Mouse (Mus musculus): ENCODE results near the gene Slc6a2. TPM values are rescaled to one million over a fixed set of nuclear protein-coding genes. Genes with fewer than 3 reads are reported as not detected.
A peak's percentile ranks its signal among the peaks of the same experiment; 100 is the strongest.

The Slc6a2 gene
- 0.25 and 0.72 TPM in 2 replicates for polyA plus RNA-seq (2015; fragmentation: Nextera tagmentation; extraction: Ambion mirVana)

DNA sequence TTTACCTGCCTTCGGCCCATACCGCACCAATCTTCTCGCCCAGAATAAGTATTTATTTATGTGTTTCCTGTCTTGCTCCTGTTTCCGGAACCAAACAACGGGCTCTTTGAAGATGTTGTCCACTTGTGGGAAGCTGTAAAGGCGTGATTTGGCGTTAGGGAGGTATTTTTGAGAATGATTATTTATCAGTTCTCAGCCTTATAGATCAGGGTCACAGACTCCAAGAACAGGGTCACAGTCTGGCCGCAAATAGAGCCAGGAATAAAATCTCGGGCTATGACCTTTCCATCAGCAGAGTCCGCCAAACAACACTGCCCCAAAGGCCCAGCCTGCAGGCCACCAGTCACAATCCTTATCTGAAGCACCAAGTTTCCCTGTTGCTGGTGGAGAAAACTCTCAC is at the start of gene Slc6a2:
TSS of gene Slc6a2 (plus strand) at position 301 of the 400 bp plus-strand sequence.
- no peak within 1 kb of the TSS for H3K27ac ChIP-seq
- H3K9me3 ChIP-seq = no peaks in the 10 kb centered on the region
- 64% methylated on average over 10 of the region's 10 CpGs for WGBS
- peak within 1 kb of the TSS; percentile 36 for H3K9ac ChIP-seq
- peaks cover 64% of the 10 kb centered on the region for H3K27me3 ChIP-seq
- no peaks in the 10 kb centered on the region for H3K36me3 ChIP-seq
- H3K4me2 ChIP-seq = peak within 1 kb of the TSS; percentile 87
- H3K4me3 ChIP-seq = peak within 1 kb of the TSS; percentile 39
- peaks cover 13% of the 10 kb centered on the region for H3K4me1 ChIP-seq
- ATAC-seq (ENCODE audit: borderline replicate concordance, extremely low read depth, low FRiP score, low TSS enrichment) = no peak

DNA sequence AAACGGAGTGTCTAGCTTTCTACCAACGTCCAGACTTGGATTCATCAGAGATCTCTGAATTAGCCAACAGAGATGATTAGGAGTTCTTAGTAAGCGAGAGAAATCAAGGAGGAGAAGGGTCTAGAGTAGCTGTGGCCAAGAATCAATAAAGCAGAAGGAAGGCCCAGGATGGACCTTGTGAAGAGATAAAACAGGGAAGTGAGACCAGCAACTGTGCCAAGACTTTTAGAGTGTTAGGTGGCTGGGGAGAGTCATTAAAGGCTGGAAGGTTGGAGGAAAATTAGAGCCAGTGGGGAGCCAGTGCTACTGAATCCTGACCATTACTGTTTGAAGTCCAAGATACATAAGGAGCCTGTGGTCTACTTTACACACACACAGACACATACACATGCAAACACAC is 48.4 kb upstream of the Slc6a2 start:
- no peak overlapping the region for H3K9ac ChIP-seq
- H3K4me1 ChIP-seq = no peaks in the 10 kb centered on the region
- 86% methylated on average over 3 of the region's 3 CpGs for WGBS
- no peak overlapping the region for H3K4me2 ChIP-seq
- no peaks in the 10 kb centered on the region for H3K36me3 ChIP-seq
- no peaks in the 10 kb centered on the region for H3K27me3 ChIP-seq
- ATAC-seq (ENCODE audit: borderline replicate concordance, extremely low read depth, low FRiP score, low TSS enrichment) = no peak
- H3K27ac ChIP-seq = no peak overlapping the region
- H3K9me3 ChIP-seq = no peaks in the 10 kb centered on the region
- no peak overlapping the region for H3K4me3 ChIP-seq

DNA sequence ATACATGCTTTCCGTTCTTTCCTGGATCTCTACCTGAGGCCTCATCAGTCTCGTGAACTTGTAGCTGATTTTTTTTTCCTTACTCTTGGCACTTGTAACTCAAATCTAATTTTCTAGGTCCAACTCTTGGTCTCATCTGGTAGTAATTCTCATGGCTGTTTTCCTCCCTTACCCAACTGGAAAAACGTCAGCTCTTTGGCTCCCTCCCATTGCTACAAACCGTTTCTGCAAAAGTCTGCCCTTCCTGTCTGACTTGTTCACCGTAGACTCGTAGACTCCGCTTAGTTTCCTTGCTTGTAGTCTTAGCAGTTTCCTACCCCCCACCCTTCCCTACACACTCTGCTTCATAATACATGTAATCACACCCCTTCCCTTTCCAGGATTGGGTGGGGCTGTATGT is 46.5 kb upstream of the Slc6a2 start:
- H3K36me3 ChIP-seq = no peaks in the 10 kb centered on the region
- H3K4me2 ChIP-seq = no peak overlapping the region
- no peak overlapping the region for H3K27ac ChIP-seq
- no peaks in the 10 kb centered on the region for H3K27me3 ChIP-seq
- H3K4me3 ChIP-seq = no peak overlapping the region
- WGBS = 72% methylated on average over 7 of the region's 7 CpGs
- H3K9ac ChIP-seq = no peak overlapping the region
- no peaks in the 10 kb centered on the region for H3K9me3 ChIP-seq
- ATAC-seq (ENCODE audit: borderline replicate concordance, extremely low read depth, low FRiP score, low TSS enrichment) = no peak
- H3K4me1 ChIP-seq = no peaks in the 10 kb centered on the region

DNA sequence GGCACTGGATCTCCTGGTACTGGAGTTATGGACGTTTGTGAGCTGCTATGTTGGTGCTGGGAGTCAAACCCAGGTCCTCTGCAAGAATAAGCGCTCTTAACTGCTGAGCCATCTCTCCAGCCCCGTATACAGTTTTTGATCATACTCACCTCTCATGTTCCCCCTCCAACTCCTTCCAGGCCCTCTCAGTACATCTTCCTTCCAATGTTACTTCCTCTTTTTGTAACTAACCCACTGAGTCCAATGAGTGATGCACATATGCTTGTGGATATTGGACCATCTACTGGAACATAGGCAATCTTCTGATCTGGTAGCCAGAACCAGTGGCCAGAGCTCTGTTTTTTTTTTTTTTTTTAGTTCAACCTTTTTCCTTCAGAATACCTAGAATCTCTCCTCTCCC is 43.8 kb upstream of the Slc6a2 start:
- Histone ChIP-seq H3K27me3 (no peaks in the 10 kb centered on the region), H3K4me1 (no peaks in the 10 kb centered on the region), H3K9me3 (no peaks in the 10 kb centered on the region), H3K4me2 (no peak overlapping the region), H3K27ac (no peak overlapping the region), H3K9ac (no peak overlapping the region), H3K4me3 (no peak overlapping the region), H3K36me3 (no peaks in the 10 kb centered on the region)
- 71% methylated on average over 3 of the region's 3 CpGs for WGBS
- no peak for ATAC-seq (ENCODE audit: borderline replicate concordance, extremely low read depth, low FRiP score, low TSS enrichment)

DNA sequence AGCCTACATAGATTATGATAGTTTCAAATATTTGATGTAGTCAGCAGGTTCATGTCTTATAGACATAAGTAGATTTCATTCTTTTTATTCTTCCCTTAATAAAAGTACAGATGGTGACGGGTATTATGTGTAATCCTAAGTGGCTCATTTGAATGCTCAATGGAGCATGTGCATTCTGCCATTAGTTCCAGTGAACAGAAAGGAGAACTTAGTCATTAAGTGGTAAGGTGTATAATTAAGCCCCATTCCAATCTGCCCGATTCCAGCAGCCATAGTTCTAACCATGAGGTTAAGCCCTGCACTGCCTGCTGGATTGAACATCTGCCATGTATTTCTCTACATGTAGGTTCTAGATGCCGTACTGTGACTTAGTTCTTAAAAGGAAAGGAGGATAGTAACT is 38.1 kb upstream of the Slc6a2 start:
- WGBS = 88% methylated on average over 3 of the region's 3 CpGs
- Histone ChIP-seq H3K9ac (no peak overlapping the region), H3K27me3 (no peaks in the 10 kb centered on the region), H3K4me3 (no peak overlapping the region), H3K4me1 (no peaks in the 10 kb centered on the region), H3K4me2 (no peak overlapping the region), H3K27ac (no peak overlapping the region), H3K36me3 (no peaks in the 10 kb centered on the region), H3K9me3 (no peaks in the 10 kb centered on the region)
- no peak for ATAC-seq (ENCODE audit: borderline replicate concordance, extremely low read depth, low FRiP score, low TSS enrichment)

DNA sequence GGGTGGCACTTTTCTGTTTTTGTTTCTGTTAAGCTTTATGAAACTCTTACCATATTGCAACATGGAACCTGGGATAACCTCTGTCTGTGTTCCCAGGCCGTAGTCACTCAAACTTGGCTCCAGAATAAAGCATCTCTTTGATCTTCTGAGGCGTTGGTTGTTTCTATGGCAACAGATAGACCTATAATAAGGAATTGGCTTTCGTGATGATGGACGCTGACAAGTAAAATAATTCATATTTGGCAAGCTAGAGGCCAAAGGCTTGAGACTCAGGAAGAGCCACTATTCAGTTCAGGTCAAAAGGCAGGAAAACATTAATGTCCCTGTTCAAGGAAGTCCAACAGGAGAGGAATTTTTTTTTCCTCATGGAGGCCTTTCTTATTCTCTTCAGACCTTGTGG is 30.9 kb upstream of the Slc6a2 start:
- no peaks in the 10 kb centered on the region for H3K27me3 ChIP-seq
- no peak overlapping the region for H3K4me3 ChIP-seq
- 51% methylated on average over 4 of the region's 4 CpGs for WGBS
- ATAC-seq (ENCODE audit: borderline replicate concordance, extremely low read depth, low FRiP score, low TSS enrichment) = no peak
- no peaks in the 10 kb centered on the region for H3K36me3 ChIP-seq
- no peak overlapping the region for H3K9ac ChIP-seq
- no peaks in the 10 kb centered on the region for H3K4me1 ChIP-seq
- no peak overlapping the region for H3K27ac ChIP-seq
- H3K4me2 ChIP-seq = no peak overlapping the region
- H3K9me3 ChIP-seq = no peaks in the 10 kb centered on the region

DNA sequence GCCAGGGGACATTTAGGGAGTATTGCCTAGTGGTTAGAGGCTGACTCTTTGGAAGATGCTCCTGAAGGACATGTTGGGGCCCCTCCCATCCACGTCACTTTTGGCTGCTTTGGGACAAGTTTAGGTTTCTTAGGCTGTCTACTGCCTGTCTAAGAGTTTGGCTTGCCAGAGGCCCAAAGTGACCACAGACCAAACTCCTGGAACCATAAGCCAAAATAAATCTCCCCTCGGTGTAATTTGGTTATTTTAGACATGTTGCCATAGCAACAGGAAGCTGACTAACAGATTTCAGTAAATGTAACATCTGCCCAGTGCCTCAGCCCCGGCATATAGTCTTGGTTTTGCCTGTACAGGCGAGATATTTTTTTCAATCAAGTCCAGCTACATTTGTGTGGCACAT is 21.8 kb upstream of the Slc6a2 start:
- Histone ChIP-seq H3K4me3 (no peak overlapping the region), H3K9me3 (no peaks in the 10 kb centered on the region), H3K27ac (no peak overlapping the region), H3K4me2 (no peak overlapping the region), H3K36me3 (no peaks in the 10 kb centered on the region), H3K4me1 (0 out of 2 replicates have a peak, but pooled peaks cover under 1% of the 10 kb centered on the region), H3K27me3 (no peaks in the 10 kb centered on the region), H3K9ac (no peak overlapping the region)
- WGBS = 69% methylated on average over 4 of the region's 4 CpGs
- ATAC-seq (ENCODE audit: borderline replicate concordance, extremely low read depth, low FRiP score, low TSS enrichment) = no peak

DNA sequence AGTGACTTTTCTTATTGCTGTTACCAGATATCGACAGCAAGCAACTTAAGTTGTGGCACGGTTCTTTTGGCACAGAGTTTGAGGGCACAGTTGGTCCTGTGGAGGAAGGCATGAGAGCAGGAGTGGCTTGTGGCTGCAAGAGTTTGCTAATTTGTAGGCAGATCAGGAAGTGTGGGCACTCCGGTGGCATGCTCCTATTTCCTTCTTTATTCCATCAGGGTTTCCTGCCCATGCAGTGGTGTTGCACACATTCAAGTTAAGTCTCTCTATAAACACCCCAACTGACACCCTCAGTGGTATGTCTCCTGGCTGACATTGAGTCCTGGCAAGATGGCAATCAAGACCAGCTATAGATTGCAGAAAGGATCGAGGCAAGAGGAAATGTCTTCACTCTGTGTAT is 10.8 kb upstream of the Slc6a2 start:
- no peak for ATAC-seq (ENCODE audit: borderline replicate concordance, extremely low read depth, low FRiP score, low TSS enrichment)
- Histone ChIP-seq H3K27me3 (no peaks in the 10 kb centered on the region), H3K9me3 (no peaks in the 10 kb centered on the region), H3K9ac (no peak overlapping the region), H3K4me3 (no peak overlapping the region), H3K4me1 (peaks cover 11% of the 10 kb centered on the region; the same call in 1 of the 2 replicates), H3K27ac (no peak overlapping the region), H3K4me2 (no peak overlapping the region), H3K36me3 (no peaks in the 10 kb centered on the region)
- WGBS = 81% methylated on average over 4 of the region's 4 CpGs

DNA sequence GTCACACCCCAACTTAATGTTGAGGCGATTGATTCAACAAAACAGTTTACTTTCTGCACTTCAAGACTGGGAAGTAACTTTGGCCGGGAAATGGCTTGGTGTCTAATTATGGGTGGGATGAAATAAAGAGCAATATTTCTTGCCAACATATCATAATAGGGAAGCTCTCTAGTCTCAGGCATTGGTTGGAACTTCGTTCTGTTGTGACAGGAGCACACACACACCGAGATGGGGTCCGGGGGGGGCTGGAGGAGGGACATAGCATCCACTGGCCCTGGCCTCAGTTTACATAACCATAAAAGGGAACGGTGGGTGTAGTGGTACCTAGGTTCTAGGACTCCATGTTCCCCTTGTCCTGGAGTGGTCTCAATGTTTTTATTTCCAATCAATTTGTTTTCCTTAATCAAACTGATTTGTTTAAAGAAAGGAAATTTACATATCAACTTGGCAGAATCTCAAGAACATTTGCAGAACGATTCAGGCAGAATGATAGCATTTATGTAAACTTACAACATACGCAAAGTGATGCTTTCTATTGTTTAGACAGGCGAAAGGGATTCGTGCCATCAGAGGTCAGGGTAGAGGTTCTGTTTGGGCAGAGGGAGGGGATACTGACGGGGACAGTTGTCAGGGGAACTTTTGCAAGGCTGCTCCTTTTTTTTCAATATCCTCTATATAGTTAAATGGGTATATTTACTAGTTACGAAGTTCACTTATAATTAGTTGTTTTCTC is 9.1 kb upstream of the Slc6a2 start:
- WGBS = 28% methylated on average over 12 of the region's 12 CpGs
- Histone ChIP-seq H3K4me2 (no peak overlapping the region), H3K4me1 (peaks cover 11% of the 10 kb centered on the region; the same call in 1 of the 2 replicates), H3K27ac (peak overlapping the region; percentile 42; the same call in 1 of the 2 replicates), H3K4me3 (no peak overlapping the region), H3K27me3 (no peaks in the 10 kb centered on the region), H3K9me3 (no peaks in the 10 kb centered on the region), H3K9ac (no peak overlapping the region), H3K36me3 (no peaks in the 10 kb centered on the region)
- ATAC-seq (ENCODE audit: borderline replicate concordance, extremely low read depth, low FRiP score, low TSS enrichment) = peak; percentile 75; the same call in 1 of the 2 replicates

DNA sequence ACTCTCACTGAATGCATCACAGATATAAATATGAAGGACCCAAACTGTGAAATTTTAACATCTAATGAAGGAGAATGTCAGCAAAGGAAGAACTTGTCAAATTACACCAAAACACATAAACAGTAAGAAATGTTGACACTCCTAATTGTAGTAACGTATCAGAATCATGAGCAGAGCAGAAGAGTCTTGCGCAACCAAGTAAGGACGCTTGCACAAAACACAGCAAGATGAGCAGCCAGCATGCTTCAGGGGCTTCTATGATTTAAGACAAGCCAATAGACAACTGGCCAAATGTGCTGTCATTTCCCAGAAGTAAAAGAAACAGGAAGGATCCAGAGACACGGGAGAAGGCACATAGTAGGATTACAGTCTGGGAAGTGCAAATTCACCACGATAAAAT is 5.8 kb upstream of the Slc6a2 start:
- Histone ChIP-seq H3K36me3 (no peaks in the 10 kb centered on the region), H3K27ac (no peak overlapping the region), H3K27me3 (peaks cover 9% of the 10 kb centered on the region; the same call in 1 of the 2 replicates), H3K4me1 (peaks cover 11% of the 10 kb centered on the region; the same call in 1 of the 2 replicates), H3K9me3 (no peaks in the 10 kb centered on the region), H3K4me2 (no peak overlapping the region), H3K4me3 (no peak overlapping the region), H3K9ac (no peak overlapping the region)
- 51% methylated on average over 5 of the region's 5 CpGs for WGBS
- ATAC-seq (ENCODE audit: borderline replicate concordance, extremely low read depth, low FRiP score, low TSS enrichment) = no peak

DNA sequence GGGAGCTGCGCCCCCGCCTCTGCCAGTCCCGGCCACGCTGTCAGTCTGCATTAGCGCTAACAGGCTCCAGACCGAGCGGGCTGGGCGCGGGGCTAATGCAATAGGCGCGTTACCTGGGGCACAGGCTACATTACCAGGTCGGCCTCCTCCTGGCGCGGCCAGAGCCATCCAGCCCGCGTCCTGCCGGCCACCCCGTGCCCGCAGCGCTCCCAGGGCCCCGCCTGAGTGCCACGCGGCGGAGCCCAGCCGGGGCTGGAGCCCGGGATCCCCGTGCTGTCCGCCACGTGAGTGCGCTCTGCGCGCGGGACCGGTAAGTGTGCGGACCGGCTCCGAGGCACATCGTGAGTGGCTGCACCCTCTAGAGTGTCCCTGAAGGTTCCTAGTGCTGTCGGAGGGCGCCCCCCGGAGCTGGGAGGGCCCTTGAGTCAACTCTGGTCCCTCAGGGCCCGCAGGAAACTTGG is 602 bp downstream of the Slc6a2 start:
- Histone ChIP-seq H3K27me3 (peaks cover 66% of the 10 kb centered on the region), H3K4me2 (peak overlapping the region; percentile 87), H3K9me3 (no peaks in the 10 kb centered on the region), H3K9ac (peak overlapping the region; percentile 36), H3K4me3 (peak overlapping the region; percentile 39), H3K4me1 (peaks cover 13% of the 10 kb centered on the region), H3K36me3 (no peaks in the 10 kb centered on the region), H3K27ac (no peak overlapping the region)
- 2% methylated on average over 42 of the region's 42 CpGs for WGBS
- peak; percentile 63 for ATAC-seq (ENCODE audit: borderline replicate concordance, extremely low read depth, low FRiP score, low TSS enrichment)

DNA sequence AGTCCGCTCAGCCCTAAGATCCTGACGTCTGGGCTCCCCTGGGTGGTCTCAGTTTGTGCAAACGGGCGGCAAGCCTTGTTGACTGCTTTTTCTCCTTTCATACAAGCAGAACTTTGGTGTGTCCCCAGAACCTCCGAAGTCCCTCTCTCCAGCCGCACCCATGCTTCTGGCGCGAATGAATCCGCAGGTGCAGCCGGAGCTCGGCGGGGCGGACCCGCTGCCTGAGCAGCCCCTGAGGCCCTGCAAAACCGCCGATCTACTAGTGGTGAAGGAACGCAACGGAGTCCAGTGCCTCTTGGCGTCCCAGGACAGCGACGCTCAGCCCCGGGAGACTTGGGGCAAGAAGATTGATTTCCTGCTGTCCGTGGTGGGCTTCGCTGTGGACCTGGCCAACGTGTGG is 1.2 kb downstream of the Slc6a2 start:
- WGBS = under 1% methylated on average over 25 of the region's 25 CpGs
- ATAC-seq (ENCODE audit: borderline replicate concordance, extremely low read depth, low FRiP score, low TSS enrichment) = no peak
- H3K27ac ChIP-seq = no peak overlapping the region
- H3K27me3 ChIP-seq = peaks cover 66% of the 10 kb centered on the region
- H3K4me2 ChIP-seq = peak overlapping the region; percentile 87
- peak overlapping the region; percentile 39 for H3K4me3 ChIP-seq
- H3K36me3 ChIP-seq = no peaks in the 10 kb centered on the region
- no peaks in the 10 kb centered on the region for H3K9me3 ChIP-seq
- H3K4me1 ChIP-seq = peaks cover 13% of the 10 kb centered on the region
- no peak overlapping the region for H3K9ac ChIP-seq

All from lung, embryonic 15.5 days (tissue).